Mouse (Mus musculus) layer of hippocampus, postnatal 10 days (tissue): ENCODE measurements around the gene Tspan31. TPM values are rescaled to one million over a fixed set of nuclear protein-coding genes. Genes with fewer than 3 reads are reported as not detected.

ENCODE experiments used
- DNase-seq, 2 experiments: peaks; one replicate each; pipeline ENCODE4 v3.0.0; 2021; ENCODE audit warnings: low spot score in 2 of 2
- total RNA-seq, 2 experiments: library from RNA; stranded (reverse); gene quantifications; 2 replicates each; pipeline ENCODE4 v1.2.3; 2021

The Tspan31 gene
- total RNA-seq, 2 experiments from 2014 or later: 59.9 to 63.4 TPM

GRCm38 (mm10) chr10:127047954-127048353 is 22.1 kb downstream of the Tspan31 start, which contains the start of gene Cyp27b1:
Cyp27b1 (plus strand) TSS chr10:127048250.
- DNase-seq: no peak

GRCm38 (mm10) chr10:127043187-127043586 is 26.9 kb downstream of the Tspan31 start:
- DNase-seq: no peak

GRCm38 (mm10) chr10:127042468-127043115 is 27.5 kb downstream of the Tspan31 start:
- DNase-seq: no peak

DNA sequence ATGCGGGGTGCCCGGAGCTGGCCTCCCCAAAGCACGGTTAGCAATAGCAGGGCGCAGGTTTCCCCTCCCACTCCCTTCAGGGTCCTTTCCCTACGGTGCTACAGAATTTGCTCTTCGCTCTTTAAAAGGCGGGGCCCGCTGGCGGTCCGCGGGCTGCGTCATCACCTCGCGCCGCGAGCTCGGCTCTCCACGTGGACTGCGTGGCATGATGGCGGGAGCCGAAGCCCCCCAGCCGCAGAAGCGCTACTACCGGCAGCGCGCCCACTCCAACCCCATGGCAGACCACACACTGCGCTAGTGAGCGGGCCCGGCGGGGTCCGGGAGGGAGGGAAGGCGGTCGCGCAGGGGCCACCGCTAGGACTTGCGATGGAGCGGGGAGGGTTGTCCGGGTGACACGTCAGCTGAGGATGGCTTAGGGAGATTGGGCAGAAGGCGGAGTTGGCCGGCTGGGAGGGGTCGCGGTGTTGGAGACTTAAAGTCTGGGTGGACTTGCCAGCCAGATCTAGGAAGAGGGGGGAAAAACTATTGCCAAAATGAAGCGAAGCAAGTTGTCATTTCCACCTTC is 28.2 kb downstream of the Tspan31 start:
- DNase-seq: peak; percentile 92 to 93

DNA sequence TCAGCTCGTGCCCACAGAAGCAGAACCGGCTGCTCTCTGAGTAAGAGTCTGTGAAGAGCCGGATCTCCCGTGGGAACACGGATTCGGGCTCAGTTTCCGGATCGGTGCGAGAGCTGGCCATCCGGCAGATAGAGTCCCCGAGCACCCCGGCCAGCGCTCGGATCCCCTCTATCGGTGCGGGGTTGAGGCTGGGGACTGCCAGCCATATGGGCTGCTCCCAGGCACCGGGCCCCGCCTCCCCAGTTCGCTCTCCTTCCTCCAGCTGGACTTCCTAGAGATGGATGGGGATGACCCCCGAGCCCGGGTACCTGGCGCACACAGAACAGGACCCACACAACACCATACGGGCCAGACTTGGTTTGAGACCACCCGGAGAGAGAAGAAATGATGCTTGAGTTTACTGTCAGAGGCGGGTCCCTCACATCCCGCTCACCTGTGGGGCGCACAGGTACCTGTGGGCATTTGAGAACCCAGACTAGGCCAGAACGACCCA is 28.7 kb downstream of the Tspan31 start, which contains the start of the genes Mettl1 and Eef1akmt3:
TSS of gene Mettl1 (plus strand) at position 141 of the 493 bp plus-strand sequence.
TSS of gene Eef1akmt3 (minus strand) at position 240 of the 493 bp plus-strand sequence.
- peak; percentile 49 to 51 for DNase-seq

- peak; percentile 36 to 52 for DNase-seq
Measured at GRCm38 (mm10) chr10:127040569-127041214, 29.4 kb downstream of the Tspan31 start.

DNA sequence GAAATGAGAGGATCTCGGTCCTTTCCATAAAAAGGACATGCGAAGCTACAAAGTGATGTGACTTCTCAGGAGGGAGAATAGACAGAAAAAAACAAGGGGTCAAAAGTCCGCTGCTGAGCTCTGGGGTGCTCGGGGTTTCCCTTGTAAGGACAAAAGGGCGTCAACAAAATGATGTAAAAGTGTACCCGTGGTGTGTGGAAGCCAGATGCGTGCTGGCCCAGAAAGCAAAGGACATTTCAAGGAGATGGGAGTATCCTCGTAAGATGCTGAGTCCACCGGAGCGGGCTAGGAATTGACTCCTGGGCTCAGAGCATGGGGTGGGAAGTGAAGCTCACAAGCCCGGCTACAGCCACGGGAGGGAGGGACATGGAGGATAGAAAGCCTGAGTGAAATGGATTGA is 32.4 kb downstream of the Tspan31 start:
- DNase-seq: no peak

GRCm38 (mm10) chr10:127036273-127036672 is 33.8 kb downstream of the Tspan31 start:
- no peak for DNase-seq

GRCm38 (mm10) chr10:127033301-127033741 is 36.7 kb downstream of the Tspan31 start:
- DNase-seq: no peak

- peak; percentile 94 to 96 for DNase-seq
Measured at GRCm38 (mm10) chr10:127030336-127031296, 39.4 kb downstream of the Tspan31 start, which contains the start of gene Tsfm. Tsfm (minus strand) TSS chr10:127030840.

DNA sequence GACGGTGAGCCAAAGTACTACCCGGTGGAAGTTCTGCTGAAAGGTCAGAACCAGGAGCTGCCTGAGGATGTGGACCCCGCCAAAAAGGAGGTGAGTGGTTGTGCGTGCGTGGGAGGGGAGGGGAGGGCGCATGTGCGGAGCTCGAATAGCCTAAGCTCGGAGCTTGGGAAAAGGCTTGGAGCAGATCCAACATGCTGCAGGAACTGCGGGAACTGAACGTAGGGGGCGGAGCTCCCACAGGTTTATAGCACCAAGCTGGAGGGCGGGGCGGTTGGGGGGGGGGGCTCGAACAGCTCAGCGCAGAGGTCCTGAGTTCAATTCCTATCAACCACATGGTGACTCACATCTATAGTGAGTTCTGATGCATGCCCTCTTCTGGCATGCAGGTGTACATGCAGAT is 51.6 kb downstream of the Tspan31 start:
- no peak for DNase-seq

Other genes with a start within 250 kb of the Tspan31 start
- 10 to 100 TPM in 1 of 2 experiments, 1 to 10 TPM in 1; 7.4 to 10.3 TPM for gene Atp23, start 168.9 kb downstream of the Tspan31 start, total RNA-seq
- 10 to 100 TPM; 78.9 to 88.9 TPM for gene Ctdsp2, start 91.5 kb downstream of the Tspan31 start, total RNA-seq
- gene Avil, start 69.6 kb downstream of the Tspan31 start, total RNA-seq: under 1 TPM; 0.11 to 0.18 TPM
- 10 to 100 TPM; 31.4 to 36.3 TPM for gene Tsfm, start 39.4 kb downstream of the Tspan31 start, total RNA-seq
- 10 to 100 TPM; 12.6 to 14.0 TPM for gene Mettl1, start 28.9 kb downstream of the Tspan31 start, total RNA-seq
- gene Eef1akmt3, start 28.8 kb downstream of the Tspan31 start, total RNA-seq: under 1 TPM; 0.27 to 0.34 TPM
- gene Cyp27b1, start 22.0 kb downstream of the Tspan31 start, total RNA-seq: under 1 TPM; 0.45 to 0.75 TPM
- 10 to 100 TPM; 48.6 to 48.9 TPM for gene March9, start 10.1 kb downstream of the Tspan31 start, total RNA-seq
- 100 to 1,000 TPM; 157 to 178 TPM for gene Cdk4, start 6.7 kb downstream of the Tspan31 start, total RNA-seq
- gene Agap2, start 5.0 kb upstream of the Tspan31 start, total RNA-seq: 100 to 1,000 TPM; 542 to 553 TPM
- gene Os9, start 50.9 kb upstream of the Tspan31 start, total RNA-seq: 10 to 100 TPM; 94.3 to 98.3 TPM
- gene B4galnt1, start 95.0 kb upstream of the Tspan31 start, total RNA-seq: 100 to 1,000 TPM; 107 to 116 TPM
- gene Slc26a10, start 110.4 kb upstream of the Tspan31 start, total RNA-seq: 1 to 10 TPM; 2.0 to 2.6 TPM
- gene Arhgef25, start 119.8 kb upstream of the Tspan31 start, total RNA-seq: 100 to 1,000 TPM; 125 to 132 TPM
- 100 to 1,000 TPM; 187 to 203 TPM for gene Dtx3, start 125.5 kb upstream of the Tspan31 start, total RNA-seq
- gene Pip4k2c, start 141.3 kb upstream of the Tspan31 start, total RNA-seq: 10 to 100 TPM; 38.3 to 38.4 TPM
- 100 to 1,000 TPM; 360 to 377 TPM for gene Kif5a, start 193.1 kb upstream of the Tspan31 start, total RNA-seq
- 100 to 1,000 TPM; 312 to 315 TPM for gene Dctn2, start 196.1 kb upstream of the Tspan31 start, total RNA-seq
- 10 to 100 TPM; 44.8 to 58.7 TPM for gene Mbd6, start 218.8 kb upstream of the Tspan31 start, total RNA-seq
- 10 to 100 TPM; 53.9 to 57.7 TPM for gene Mars, start 241.5 kb upstream of the Tspan31 start, total RNA-seq